Mouse (Mus musculus) heart, embryonic 11.5 days (tissue): ENCODE data around the gene Fam126a. TPM values are rescaled to one million over a fixed set of nuclear protein-coding genes. Genes with fewer than 3 reads are reported as not detected.
"Not testable (repeated sequence)": the region's sequence is repeated elsewhere in the genome, so short reads cannot be mapped to it uniquely, and the experiment has no call there.

ENCODE experiments used
- ATAC-seq: fragments of 200-750 bp; cut with Nextera tagmentation; replicated peaks from 2 replicates; pipeline ENCODE4 v1.8.0; 2017; ENCODE audit warnings: moderate library complexity; ENCODE audit not compliant: insufficient number of reproducible peaks, low FRiP score, low TSS enrichment
- H3K27ac ChIP-seq: fragments of 300-500 bp; sonication (generic); 2 replicates; pipeline ENCODE4 v1.5.1; 2014; ENCODE audit warnings: mild to moderate bottlenecking, low read depth, low read length
- H3K27me3 ChIP-seq: fragments of 300-500 bp; sonication (generic); 2 replicates; pipeline ENCODE4 v1.6.1; 2014; ENCODE audit warnings: mild to moderate bottlenecking, low read length, mixed read lengths; ENCODE audit not compliant: control insufficient read depth, insufficient read depth
- H3K36me3 ChIP-seq: fragments of 300-500 bp; sonication (generic); 2 replicates; pipeline ENCODE4 v1.6.1; 2014; ENCODE audit warnings: mild to moderate bottlenecking, low read length, moderate library complexity, mixed read lengths; ENCODE audit not compliant: control insufficient read depth, insufficient read depth
- H3K4me1 ChIP-seq: fragments of 300-500 bp; sonication (generic); 2 replicates; pipeline ENCODE4 v1.6.1; 2014; ENCODE audit warnings: low read length; ENCODE audit not compliant: control insufficient read depth, insufficient read depth
- H3K4me2 ChIP-seq: fragments of 300-500 bp; sonication (generic); 2 replicates; pipeline ENCODE4 v1.6.1; 2014; ENCODE audit warnings: mild to moderate bottlenecking, moderate library complexity
- H3K4me3 ChIP-seq: fragments of 300-500 bp; sonication (generic); 2 replicates; pipeline ENCODE4 v1.5.1; 2014; ENCODE audit warnings: low read depth, low read length
- H3K9ac ChIP-seq: fragments of 300-500 bp; sonication (generic); 2 replicates; pipeline ENCODE4 v1.6.1; 2014; ENCODE audit warnings: mild to moderate bottlenecking, low read depth, low read length, moderate library complexity
- H3K9me3 ChIP-seq: fragments of 300-500 bp; sonication (generic); replicated peaks from 2 replicates; pipeline ENCODE4 v1.6.1; 2016; ENCODE audit warnings: low read length; ENCODE audit not compliant: control insufficient read depth
- WGBS: fragments of 180-500 bp; shearing (Covaris S2); extraction: QIAGEN DNeasy Blood & Tissue Kit; methylation state at CpG from one replicate; pipeline ENCODE4 v1.1.7; 2014; ENCODE audit not compliant: insufficient replicate concordance; 5-methylcytosine and 5-hydroxymethylcytosine counted together
- polyA plus RNA-seq: library from polyadenylated mRNA; unstranded; fragments of >200 nt; fragmentation: Nextera tagmentation; extraction: Ambion mirVana; gene quantifications from 2 replicates; pipeline ENCODE4 v1.2.1, GENCODE M21; 2014

Fam126a gene
- polyA plus RNA-seq, 1 experiment from 2014 or later = 32.7 TPM

- H3K4me3 ChIP-seq = no peak overlapping the region
- H3K9me3 ChIP-seq = no peaks in the 10 kb centered on the region
- no peak for ATAC-seq
- no peaks in the 10 kb centered on the region for H3K4me1 ChIP-seq
- no peaks in the 10 kb centered on the region for H3K27me3 ChIP-seq
- H3K9ac ChIP-seq = no peak overlapping the region
- WGBS = 84% methylated on average over 5 of the region's 5 CpGs
- no peaks in the 10 kb centered on the region for H3K36me3 ChIP-seq
- H3K27ac ChIP-seq = no peak overlapping the region
- H3K4me2 ChIP-seq = no peak overlapping the region
These were observed 137.2 kb downstream of the Fam126a start for GRCm38 (mm10) chr5:23893156-23893863.

GRCm38 (mm10) chr5:23890734-23891133 lies 139.8 kb downstream of the Fam126a start:
- Histone ChIP-seq H3K36me3 (no peaks in the 10 kb centered on the region), H3K4me1 (no peaks in the 10 kb centered on the region), H3K27me3 (no peaks in the 10 kb centered on the region), H3K9me3 (no peaks in the 10 kb centered on the region), H3K4me3 (no peak overlapping the region), H3K27ac (no peak overlapping the region), H3K4me2 (no peak overlapping the region), H3K9ac (no peak overlapping the region)
- 0 out of 2 replicates have a peak, but pooled peaks have one; percentile 35 for ATAC-seq
- WGBS = 33% methylated on average over 10 of the region's 10 CpGs

- WGBS = 67% methylated on average over 4 of the region's 4 CpGs
These were observed 141.0 kb downstream of the Fam126a start for GRCm38 (mm10) chr5:23889461-23889860.

GRCm38 (mm10) chr5:23887111-23887510 lies 143.4 kb downstream of the Fam126a start:
- Histone ChIP-seq H3K4me3 (no peak overlapping the region), H3K9me3 (no peaks in the 10 kb centered on the region), H3K27me3 (no peaks in the 10 kb centered on the region), H3K4me1 (no peaks in the 10 kb centered on the region), H3K27ac (no peak overlapping the region), H3K4me2 (no peak overlapping the region), H3K36me3 (no peaks in the 10 kb centered on the region), H3K9ac (no peak overlapping the region)
- no peak for ATAC-seq
- WGBS = 67% methylated on average over 3 of the region's 3 CpGs

More at GRCm38 (mm10) chr5:23889461-23889860, 141.0 kb downstream of the Fam126a start:
- Histone ChIP-seq H3K4me2 (no peak overlapping the region), H3K4me1 (no peaks in the 10 kb centered on the region), H3K27me3 (no peaks in the 10 kb centered on the region), H3K9ac (no peak overlapping the region), H3K36me3 (no peaks in the 10 kb centered on the region), H3K9me3 (no peaks in the 10 kb centered on the region), H3K27ac (no peak overlapping the region), H3K4me3 (no peak overlapping the region)
- no peak for ATAC-seq

- no peaks in the 10 kb centered on the region for H3K27me3 ChIP-seq
- peaks cover 15% of the 10 kb centered on the region; the same call in 1 of the 2 replicates for H3K4me1 ChIP-seq
- H3K4me2 ChIP-seq = peak overlapping the region; percentile 40; the same call in 1 of the 2 replicates
- no peak; the same call in 1 of the 2 replicates for ATAC-seq
- H3K9me3 ChIP-seq = no peaks in the 10 kb centered on the region
- no peak overlapping the region for H3K9ac ChIP-seq
- H3K27ac ChIP-seq = peak overlapping the region; percentile 35; the same call in 1 of the 2 replicates
- H3K4me3 ChIP-seq = no peak overlapping the region
- no peaks in the 10 kb centered on the region for H3K36me3 ChIP-seq
- WGBS = 34% methylated on average over 5 of the region's 5 CpGs
These were observed 156.0 kb downstream of the Fam126a start for GRCm38 (mm10) chr5:23874457-23874856.

GRCm38 (mm10) chr5:23872586-23872985 lies 157.9 kb downstream of the Fam126a start:
- ATAC-seq = no peak

GRCm38 (mm10) chr5:23871323-23871722 lies 159.2 kb downstream of the Fam126a start:
- WGBS = 78% methylated on average over 2 of the region's 2 CpGs
- not testable (repeated sequence) for H3K4me3 ChIP-seq, H3K36me3 ChIP-seq, H3K27me3 ChIP-seq, H3K9me3 ChIP-seq, H3K9ac ChIP-seq, ATAC-seq, H3K4me2 ChIP-seq, H3K27ac ChIP-seq
- H3K4me1 ChIP-seq = peaks cover 15% of the 10 kb centered on the region; the same call in 1 of the 2 replicates

More at GRCm38 (mm10) chr5:23872586-23872985, 157.9 kb downstream of the Fam126a start:
- H3K4me1 ChIP-seq = peaks cover 15% of the 10 kb centered on the region; the same call in 1 of the 2 replicates
- WGBS = 57% methylated on average over 6 of the region's 6 CpGs
- no peaks in the 10 kb centered on the region for H3K9me3 ChIP-seq
- H3K27ac ChIP-seq = no peak overlapping the region
- H3K36me3 ChIP-seq = no peaks in the 10 kb centered on the region
- H3K27me3 ChIP-seq = no peaks in the 10 kb centered on the region
- H3K9ac ChIP-seq = no peak overlapping the region
- no peak overlapping the region for H3K4me3 ChIP-seq
- no peak overlapping the region for H3K4me2 ChIP-seq

- no peak overlapping the region for H3K27ac ChIP-seq
- H3K27me3 ChIP-seq = no peaks in the 10 kb centered on the region
- H3K4me1 ChIP-seq = 0 out of 2 replicates have a peak, but pooled peaks cover 10% of the 10 kb centered on the region
- WGBS = 86% methylated on average over 5 of the region's 5 CpGs
- H3K9ac ChIP-seq = no peak overlapping the region
- no peaks in the 10 kb centered on the region for H3K36me3 ChIP-seq
- no peak overlapping the region for H3K4me3 ChIP-seq
- no peak for ATAC-seq
- no peaks in the 10 kb centered on the region for H3K9me3 ChIP-seq
- no peak overlapping the region for H3K4me2 ChIP-seq
These were observed 164.5 kb downstream of the Fam126a start for GRCm38 (mm10) chr5:23865941-23866340.
